Comparison of ENCODE assay signal across 8 mouse cellular contexts in genomic region chr13:23463381-23464223, GRCm38 (mm10). TPM values are rescaled to one million over a fixed set of nuclear protein-coding genes. Genes with fewer than 3 reads are reported as not detected.
DNase-seq lines count a peak whose midpoint lies in the region; ATAC-seq and TF ChIP-seq lines count a peak whose summit lies in the region.

No protein-coding gene starts in this region.

- H3K4me3 ChIP-seq in G1E (ENCODE audit: low read depth, low read length) = peak overlapping the region; percentile 70
- H3K4me3 ChIP-seq in forebrain, embryonic 13.5 days = peak overlapping the region; percentile 58
- peak overlapping the region; percentile 72 for H3K4me3 ChIP-seq in liver, embryonic 16.5 days (ENCODE audit: low read depth, low read length)
- peak overlapping the region; percentile 64 for H3K4me3 ChIP-seq in neural tube, embryonic 15.5 days (replicated peaks)
- H3K4me3 ChIP-seq in thymus, adult 2 months (ENCODE audit: control insufficient read depth, insufficient read depth, low read length) = peak overlapping the region; percentile 55

- no peak for TF ChIP-seq CTCF in G1E (IDR thresholded peaks at IDR 0.05; ENCODE audit: low read depth, low read length)
- no peak for TF ChIP-seq CTCF in thymus, adult 2 months (IDR thresholded peaks at IDR 0.05; ENCODE audit: borderline replicate concordance, control insufficient read depth, extremely low read depth, insufficient read depth, low read length, poor library complexity)

- H3K4me1 ChIP-seq in G1E (ENCODE audit: insufficient read depth, low read depth, low read length) = peaks cover 61% of the 10 kb centered on the region
- peaks cover 22% of the 10 kb centered on the region for H3K4me1 ChIP-seq in forebrain, embryonic 13.5 days
- H3K4me1 ChIP-seq in liver, embryonic 16.5 days (ENCODE audit: control insufficient read depth, low read depth, low read length) = peaks cover 44% of the 10 kb centered on the region
- peaks cover 18% of the 10 kb centered on the region for H3K4me1 ChIP-seq in neural tube, embryonic 15.5 days
- H3K4me1 ChIP-seq in thymus, adult 2 months (replicated peaks; ENCODE audit: control insufficient read depth, insufficient read depth, low read length) = peaks cover 15% of the 10 kb centered on the region

- H3K9me3 ChIP-seq in G1E (replicated peaks) = no peaks in the 10 kb centered on the region
- no peaks in the 10 kb centered on the region for H3K9me3 ChIP-seq in forebrain, embryonic 13.5 days (replicated peaks)
- H3K9me3 ChIP-seq in liver, embryonic 16.5 days (replicated peaks; ENCODE audit: control insufficient read depth, low read length) = no peaks in the 10 kb centered on the region
- H3K9me3 ChIP-seq in neural tube, embryonic 15.5 days (replicated peaks) = no peaks in the 10 kb centered on the region

- no peaks in the 10 kb centered on the region for H3K36me3 ChIP-seq in G1E (replicated peaks)
- no peaks in the 10 kb centered on the region for H3K36me3 ChIP-seq in forebrain, embryonic 13.5 days (ENCODE audit: poor library complexity, severe bottlenecking)
- no peaks in the 10 kb centered on the region for H3K36me3 ChIP-seq in liver, embryonic 16.5 days (ENCODE audit: control insufficient read depth, insufficient read depth)
- no peaks in the 10 kb centered on the region for H3K36me3 ChIP-seq in neural tube, embryonic 15.5 days
- no peaks in the 10 kb centered on the region for H3K36me3 ChIP-seq in thymus, adult 2 months (ENCODE audit: control insufficient read depth, insufficient read depth, low read length)

- under 1% methylated on average over 21 of the region's 21 CpGs for WGBS in forebrain, embryonic 13.5 days
- under 1% methylated on average over 21 of the region's 21 CpGs for WGBS in liver, embryonic 16.5 days (ENCODE audit: insufficient replicate concordance)
- 1% methylated on average over 21 of the region's 21 CpGs for WGBS in neural tube, embryonic 15.5 days
- 1% methylated on average over 21 of the region's 21 CpGs for WGBS in thymus, adult 2 months

- H3K4me2 ChIP-seq in forebrain, embryonic 13.5 days = peak overlapping the region; percentile 76
- peak overlapping the region; percentile 77 for H3K4me2 ChIP-seq in liver, embryonic 16.5 days (ENCODE audit: low read depth, low read length)
- H3K4me2 ChIP-seq in neural tube, embryonic 15.5 days = peak overlapping the region; percentile 83

- intact Hi-C loops in heart, postnatal 14 days (cut with DNase I) = no loop called here

- TF ChIP-seq POLR2A in thymus, adult 2 months (IDR thresholded peaks at IDR 0.05; ENCODE audit: control insufficient read depth, extremely low read depth, insufficient read depth, low read length, poor library complexity) = no peak

- DNase-seq in G1E (ENCODE audit: low spot score) = no peak
- DNase-seq in heart, postnatal 14 days = peak; percentile 60 to 71
- peak; percentile 73 for DNase-seq in layer of hippocampus, adult 11-12 months (ENCODE audit: low spot score)
- DNase-seq in thymus, adult 2 months = peak; percentile 66

- no peak overlapping the region for H3K27ac ChIP-seq in forebrain, embryonic 13.5 days
- peak overlapping the region; percentile 82 for H3K27ac ChIP-seq in liver, embryonic 16.5 days (ENCODE audit: low read length)
- no peak overlapping the region for H3K27ac ChIP-seq in neural tube, embryonic 15.5 days (replicated peaks)
- no peak overlapping the region for H3K27ac ChIP-seq in thymus, adult 2 months (ENCODE audit: control insufficient read depth, insufficient read depth, low read length)

- peak overlapping the region; percentile 70 for H3K9ac ChIP-seq in forebrain, embryonic 13.5 days
- peak overlapping the region; percentile 81 for H3K9ac ChIP-seq in liver, embryonic 16.5 days (ENCODE audit: low read depth, low read length)
- peak overlapping the region; percentile 60 for H3K9ac ChIP-seq in neural tube, embryonic 15.5 days (replicated peaks)

- H3K27me3 ChIP-seq in G1E (ENCODE audit: insufficient read depth, low read length) = no peaks in the 10 kb centered on the region
- no peaks in the 10 kb centered on the region for H3K27me3 ChIP-seq in forebrain, embryonic 13.5 days
- no peaks in the 10 kb centered on the region for H3K27me3 ChIP-seq in liver, embryonic 16.5 days (ENCODE audit: control insufficient read depth, insufficient read depth, low read depth, low read length)
- peaks cover 10% of the 10 kb centered on the region for H3K27me3 ChIP-seq in neural tube, embryonic 15.5 days (replicated peaks)
- no peaks in the 10 kb centered on the region for H3K27me3 ChIP-seq in thymus, adult 2 months (ENCODE audit: control insufficient read depth, insufficient read depth, low read length)

- no peak for ATAC-seq in G1E (ENCODE audit: extremely low read depth, insufficient number of reproducible peaks, low FRiP score, poor library complexity, severe bottlenecking)
- ATAC-seq in cerebellum, adult (ENCODE audit: insufficient number of reproducible peaks, low FRiP score, low TSS enrichment) = peak; percentile 53; the same call in 1 of the 2 replicates
- peak; percentile 79 for ATAC-seq in forebrain, embryonic 13.5 days
- ATAC-seq in liver, embryonic 16.5 days (ENCODE audit: low read depth) = peak; percentile 52
- peak; percentile 83 for ATAC-seq in neural tube, embryonic 15.5 days (ENCODE audit: low FRiP score)

RNA-seq across cellular contexts. Expression of gene Btn1a1, which starts 2.1 kb away (rescaled TPM):
- total RNA-seq in G1E (2014; fragmentation: Nextera tagmentation) (18.3 and 31.6 TPM in 2 replicates), G1E (2017) (0.82 and 1.5 TPM in 2 replicates)
- polyA plus RNA-seq in G1E (2012) = 0.75 and 0.80 TPM in 2 replicates
- not detected in 2 replicates for polyA plus RNA-seq in forebrain, embryonic 13.5 days (2015; fragmentation: Nextera tagmentation; extraction: Ambion mirVana)
- total RNA-seq in heart, postnatal 14 days (2021) = not detected
- polyA plus RNA-seq in liver, embryonic 16.5 days (2015; fragmentation: Nextera tagmentation; extraction: Ambion mirVana) = 1.9 and 2.0 TPM in 2 replicates
- 0.15 TPM in 1 of 2 replicates, not detected in the other for polyA plus RNA-seq in neural tube, embryonic 15.5 days (2015; fragmentation: Nextera tagmentation; extraction: Ambion mirVana)
- polyA plus RNA-seq in thymus, adult 2 months (2012; rRNA removed) = 0.05 and 0.15 TPM in 2 replicates

RNA-seq across cellular contexts. Expression of gene Btn2a2, which starts 25.1 kb away (rescaled TPM):
- total RNA-seq in G1E (2014; fragmentation: Nextera tagmentation) (not detected in 2 replicates), G1E (2017) (0.06 and 0.22 TPM in 2 replicates)
- polyA plus RNA-seq in G1E (2012) = not detected in 2 replicates
- polyA plus RNA-seq in forebrain, embryonic 13.5 days (2015; fragmentation: Nextera tagmentation; extraction: Ambion mirVana) = 0.08 and 0.21 TPM in 2 replicates
- total RNA-seq in heart, postnatal 14 days (2021) = not detected
- polyA plus RNA-seq in liver, embryonic 16.5 days (2015; fragmentation: Nextera tagmentation; extraction: Ambion mirVana) = not detected in 2 replicates
- 0.14 and 0.22 TPM in 2 replicates for polyA plus RNA-seq in neural tube, embryonic 15.5 days (2015; fragmentation: Nextera tagmentation; extraction: Ambion mirVana)
- 0.23 and 0.27 TPM in 2 replicates for polyA plus RNA-seq in thymus, adult 2 months (2012; rRNA removed)

RNA-seq across cellular contexts. Expression of gene Abt1, which starts 39.9 kb away (rescaled TPM):
- total RNA-seq in G1E (2014; fragmentation: Nextera tagmentation) (3.7 and 4.0 TPM in 2 replicates), G1E (2017) (9.5 and 11.4 TPM in 2 replicates)
- polyA plus RNA-seq in G1E (2012) = 6.5 and 6.9 TPM in 2 replicates
- polyA plus RNA-seq in forebrain, embryonic 13.5 days (2015; fragmentation: Nextera tagmentation; extraction: Ambion mirVana) = 12.4 and 13.4 TPM in 2 replicates
- 1 to 10 TPM; 4.5 to 5.0 TPM for total RNA-seq in heart, postnatal 14 days (2021)
- 4.5 TPM in 2 replicates for polyA plus RNA-seq in liver, embryonic 16.5 days (2015; fragmentation: Nextera tagmentation; extraction: Ambion mirVana)
- 9.3 and 10.3 TPM in 2 replicates for polyA plus RNA-seq in neural tube, embryonic 15.5 days (2015; fragmentation: Nextera tagmentation; extraction: Ambion mirVana)
- 4.2 and 4.5 TPM in 2 replicates for polyA plus RNA-seq in thymus, adult 2 months (2012; rRNA removed)
